Mouse (Mus musculus) MEL (cell line): Measurements from ENCODE around the gene Ugt1a9. TPM values are rescaled to one million over a fixed set of nuclear protein-coding genes. Genes with fewer than 3 reads are reported as not detected.

ENCODE experiments used
- DNase-seq: peaks from one replicate; pipeline ENCODE4 v3.0.0; 2011; ENCODE audit warnings: low read depth, low spot score
- H3K27ac ChIP-seq: 2 replicates; pipeline ENCODE4 v1.5.1; 2012; ENCODE audit warnings: low read depth, mild to moderate bottlenecking, control low read depth, low read length, moderate library complexity; ENCODE audit not compliant: control insufficient read depth
- H3K27me3 ChIP-seq, 2 experiments: fragments of 150-350 bp in 1 of 2; sonication (generic) in 1 of 2; 2 replicates each; pipeline ENCODE4 v1.6.1; 2012; ENCODE audit warnings: low read length in 2 of 2, mild to moderate bottlenecking in 2 of 2, improper control_type of control experiment in 1 of 2, moderate library complexity in 1 of 2; ENCODE audit not compliant: insufficient read depth in 2 of 2, control insufficient read depth in 1 of 2
- H3K36me3 ChIP-seq, 2 experiments: 2 replicates each; pipeline ENCODE4 v1.6.1; 2012 to 2014; ENCODE audit warnings: low read length in 2 of 2, improper control_type of control experiment in 1 of 2, inconsistent platforms in 1 of 2, mild to moderate bottlenecking in 1 of 2; ENCODE audit not compliant: insufficient read depth in 2 of 2, control insufficient read depth in 1 of 2
- H3K4me1 ChIP-seq, 2 experiments: fragments of 150-350 bp in 1 of 2; sonication (generic) in 1 of 2; 2 replicates each; pipeline ENCODE4 v1.6.1; 2012; ENCODE audit warnings: low read length in 2 of 2, improper control_type of control experiment in 1 of 2, mild to moderate bottlenecking in 1 of 2; ENCODE audit not compliant: insufficient read depth in 2 of 2, control insufficient read depth in 1 of 2
- H3K4me3 ChIP-seq, 2 experiments: fragments of 150-350 bp in 1 of 2; sonication (generic) in 1 of 2; 2 replicates each; pipeline ENCODE4 v1.5.1; 2012; ENCODE audit warnings: low read depth in 2 of 2, low read length in 2 of 2, mild to moderate bottlenecking in 2 of 2, moderate library complexity in 2 of 2, control low read depth in 1 of 2, improper control_type of control experiment in 1 of 2; ENCODE audit not compliant: control insufficient read depth in 1 of 2, insufficient read depth in 1 of 2
- H3K79me2 ChIP-seq: 2 replicates; pipeline ENCODE4 v1.6.1; 2012; ENCODE audit warnings: mild to moderate bottlenecking, low read length, moderate library complexity; ENCODE audit not compliant: control insufficient read depth, poor library complexity, insufficient read depth
- H3K9ac ChIP-seq: 2 replicates; pipeline ENCODE4 v1.6.1; 2012; ENCODE audit warnings: low read depth, mild to moderate bottlenecking, control low read depth, low read length, moderate library complexity; ENCODE audit not compliant: control insufficient read depth, poor library complexity, severe bottlenecking
- H3K9me3 ChIP-seq: fragments of 150-350 bp; sonication (generic); replicated peaks from 2 replicates; pipeline ENCODE4 v1.6.1; 2012; ENCODE audit warnings: mild to moderate bottlenecking, low read length, improper control_type of control experiment, moderate library complexity; ENCODE audit not compliant: insufficient read depth
- CHD1 ChIP-seq: IDR thresholded peaks from 2 replicates; pipeline ENCODE4 v1.6.1; 2012; ENCODE audit warnings: low read depth, mild to moderate bottlenecking, inconsistent platforms, low read length, improper control_type of control experiment
- CHD2 ChIP-seq: IDR thresholded peaks from 2 replicates; pipeline ENCODE4 v1.6.1; 2011; ENCODE audit warnings: low read length, improper control_type of control experiment
- ELF1 ChIP-seq: IDR thresholded peaks from 2 replicates; pipeline ENCODE4 v1.6.1; 2014; ENCODE audit warnings: low read depth, mild to moderate bottlenecking, inconsistent platforms, low read length, improper control_type of control experiment, moderate library complexity
- GABPA ChIP-seq: IDR thresholded peaks from 2 replicates; pipeline ENCODE4 v1.6.1; 2012; ENCODE audit warnings: low read depth, mild to moderate bottlenecking, inconsistent platforms, low read length, improper control_type of control experiment, moderate library complexity
- GATA1 ChIP-seq: IDR thresholded peaks from 2 replicates; pipeline ENCODE4 v1.6.1; 2011; ENCODE audit warnings: low read depth, low read length, improper control_type of control experiment
- MAFK ChIP-seq: IDR thresholded peaks from 2 replicates; pipeline ENCODE4 v1.6.1; 2011; ENCODE audit warnings: low read depth, mild to moderate bottlenecking, low read length, improper control_type of control experiment, borderline replicate concordance
- MAZ ChIP-seq: IDR thresholded peaks from 2 replicates; pipeline ENCODE4 v1.6.1; 2012; ENCODE audit warnings: low read depth, mild to moderate bottlenecking, inconsistent platforms, low read length, improper control_type of control experiment
- MEF2A ChIP-seq: IDR thresholded peaks from 2 replicates; pipeline ENCODE4 v1.6.1; 2014; ENCODE audit warnings: low read depth, mild to moderate bottlenecking, inconsistent platforms, low read length, improper control_type of control experiment; ENCODE audit not compliant: poor library complexity, insufficient replicate concordance, severe bottlenecking; ENCODE audit errors: extremely low read depth
- MXI1 ChIP-seq: IDR thresholded peaks from 2 replicates; pipeline ENCODE4 v1.6.1; 2011; ENCODE audit warnings: mild to moderate bottlenecking, low read depth, low read length, improper control_type of control experiment
- POLR2A ChIP-seq, 2 experiments: IDR thresholded peaks; 2 replicates each; pipeline ENCODE4 v1.6.1; 2011 to 2012; ENCODE audit warnings: low read length in 2 of 2, mild to moderate bottlenecking in 2 of 2, control low read depth in 1 of 2, improper control_type of control experiment in 1 of 2, low read depth in 1 of 2, moderate library complexity in 1 of 2; ENCODE audit not compliant: control insufficient read depth in 1 of 2, insufficient read depth in 1 of 2, poor library complexity in 1 of 2
- RCOR1 ChIP-seq: IDR thresholded peaks from 2 replicates; pipeline ENCODE4 v1.6.1; 2012; ENCODE audit warnings: low read depth, mild to moderate bottlenecking, inconsistent platforms, low read length, improper control_type of control experiment
- TAL1 ChIP-seq: IDR thresholded peaks from 2 replicates; pipeline ENCODE4 v1.6.1; 2012; ENCODE audit warnings: mild to moderate bottlenecking, inconsistent platforms, low read length, moderate library complexity, mixed read lengths
- TCF12 ChIP-seq: IDR thresholded peaks from 2 replicates; pipeline ENCODE4 v1.6.1; 2014; ENCODE audit warnings: low read depth, mild to moderate bottlenecking, inconsistent platforms, low read length, improper control_type of control experiment, moderate library complexity
- USF1 ChIP-seq: IDR thresholded peaks from 2 replicates; pipeline ENCODE4 v1.6.1; 2014; ENCODE audit warnings: low read depth, mild to moderate bottlenecking, inconsistent platforms, low read length, improper control_type of control experiment, moderate library complexity
- USF2 ChIP-seq, 2 experiments: IDR thresholded peaks; 2 replicates each; pipeline ENCODE4 v1.6.1; 2011 to 2012; ENCODE audit warnings: improper control_type of control experiment in 2 of 2, low read length in 2 of 2, borderline replicate concordance in 1 of 2, inconsistent platforms in 1 of 2, low read depth in 1 of 2, mild to moderate bottlenecking in 1 of 2; ENCODE audit not compliant: insufficient read depth in 1 of 2
- ZMIZ1 ChIP-seq: IDR thresholded peaks from 2 replicates; pipeline ENCODE4 v1.6.1; 2012; ENCODE audit warnings: low read depth, mild to moderate bottlenecking, inconsistent platforms, low read length, improper control_type of control experiment, moderate library complexity
- polyA plus RNA-seq, 2 experiments: library from polyadenylated mRNA; stranded (reverse) in 1 of 2; unstranded in 1 of 2; fragments of >175 nt in 1 of 2; fragments of >200 nt in 1 of 2; gene quantifications; 2 replicates each; pipeline versions ENCODE4 v1.2.1 to v1.2.4; 2012; ENCODE audit warnings: low replicate concordance in 2 of 2, low read depth in 1 of 2; ENCODE audit not compliant: insufficient read length in 2 of 2, insufficient read depth in 1 of 2, missing spikeins in 1 of 2
- total RNA-seq: library from RNA; depleted of rRNA; stranded (reverse); fragments of 300-350 nt; gene quantifications from 2 replicates; pipeline ENCODE4 v1.2.3, GENCODE M21; 2012

The Ugt1a9 gene
- total and polyA plus RNA-seq, 3 experiments, result not detected

DNA sequence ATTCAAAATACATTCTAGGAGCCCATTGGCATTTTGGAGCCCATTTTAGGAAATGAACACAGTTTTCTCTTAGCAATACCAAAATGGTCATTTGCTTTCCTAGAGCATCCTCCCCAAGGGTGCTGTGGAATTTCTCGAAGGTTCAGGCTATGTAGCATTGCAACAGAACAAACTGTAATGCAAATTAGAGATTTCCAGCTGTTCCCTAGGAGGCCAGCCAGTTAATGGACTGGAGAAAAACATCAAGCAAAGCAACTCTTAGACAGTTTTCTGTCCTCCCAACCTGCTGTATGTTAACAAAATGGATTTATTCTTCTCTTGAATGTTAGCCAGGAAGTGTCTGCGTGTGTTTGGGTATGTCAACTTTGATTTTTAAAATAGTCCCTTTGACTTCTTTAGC is 66.0 kb downstream of the Ugt1a9 start:
- H3K9me3 ChIP-seq, result no peaks in the 10 kb centered on the region
- no peak overlapping the region for H3K27ac ChIP-seq
- no peaks in the 10 kb centered on the region for H3K27me3 ChIP-seq
- no peaks in the 10 kb centered on the region for H3K4me1 ChIP-seq
- no peaks in the 10 kb centered on the region for H3K36me3 ChIP-seq
- TF ChIP-seq USF1 (no peak), GATA1 (no peak), MAFK (no peak), GABPA (no peak), MXI1 (no peak), MAZ (no peak), CHD1 (no peak), TCF12 (no peak), POLR2A (IDR thresholded peaks at IDR 0.05; ENCODE audit: control insufficient read depth in 1 of 2, insufficient read depth in 1 of 2, low read depth in 1 of 2, low read length in 2 of 2, poor library complexity in 1 of 2) (no peak), ZMIZ1 (no peak), ELF1 (no peak), TAL1 (no peak), USF2 (IDR thresholded peaks at IDR 0.05; ENCODE audit: borderline replicate concordance in 1 of 2, insufficient read depth in 1 of 2, low read depth in 1 of 2, low read length in 2 of 2) (no peak), RCOR1 (no peak), CHD2 (no peak)
- no peak overlapping the region for H3K4me3 ChIP-seq
- no peak overlapping the region for H3K9ac ChIP-seq
- H3K79me2 ChIP-seq, result no peaks in the 10 kb centered on the region
- DNase-seq, result no peak

- no peaks in the 10 kb centered on the region for H3K79me2 ChIP-seq
- no peaks in the 10 kb centered on the region for H3K36me3 ChIP-seq
- H3K4me1 ChIP-seq, result no peaks in the 10 kb centered on the region
- TF ChIP-seq GABPA (no peak), TAL1 (no peak), POLR2A (IDR thresholded peaks at IDR 0.05; ENCODE audit: control insufficient read depth in 1 of 2, insufficient read depth in 1 of 2, low read depth in 1 of 2, low read length in 2 of 2, poor library complexity in 1 of 2) (no peak), USF1 (no peak), GATA1 (no peak), MEF2A (no peak)
- no peak overlapping the region for H3K9ac ChIP-seq
- no peak overlapping the region for H3K4me3 ChIP-seq
- H3K27ac ChIP-seq, result no peak overlapping the region
- H3K9me3 ChIP-seq, result no peaks in the 10 kb centered on the region
- no peak for DNase-seq
- no peaks in the 10 kb centered on the region for H3K27me3 ChIP-seq
Measured at GRCm38 (mm10) chr1:88137264-88137663, 66.7 kb downstream of the Ugt1a9 start.
